ENCODE assay signal across 16 mouse cellular contexts in genomic region chr4:44404487-44404886, GRCm38 (mm10).
"Had no signal": no experiment of that assay in that cellular context is flagged by ENCODE, and none has a peak within 500 bp of the region (broad histone marks: within the 10 kb centered on the region; RNA-seq: fewer than 3 reads in every experiment).

No protein-coding gene starts in this region.

- H3K9me3 ChIP-seq: limb, embryonic 12.5 days; limb, embryonic 15.5 days; midbrain, embryonic 12.5 days; midbrain, embryonic 15.5 days had no signal

- H3K4me3 ChIP-seq: limb, embryonic 12.5 days; limb, embryonic 15.5 days; midbrain, embryonic 12.5 days; midbrain, embryonic 15.5 days had no signal

- H3K27me3 ChIP-seq: limb, embryonic 12.5 days; limb, embryonic 15.5 days; midbrain, embryonic 15.5 days had no signal

- ATAC-seq: liver, postnatal 0 days; lung, postnatal 0 days; midbrain, embryonic 15.5 days had no signal

- DNase-seq: kidney, postnatal 14 days; kidney, postnatal 4 days; left cerebral cortex, postnatal 4 days; liver, postnatal 0 days; lung, embryonic 14.5 days; thymus, adult 2 months; thymus, postnatal 14 days; thymus, postnatal 4 days had no signal

- H3K9ac ChIP-seq: limb, embryonic 12.5 days; limb, embryonic 15.5 days; liver, embryonic 14.5 days; liver, postnatal 0 days; lung, embryonic 14.5 days; midbrain, embryonic 12.5 days; midbrain, embryonic 15.5 days had no signal

- H3K4me1 ChIP-seq: limb, embryonic 12.5 days; limb, embryonic 15.5 days; midbrain, embryonic 12.5 days; midbrain, embryonic 15.5 days had no signal

- H3K4me2 ChIP-seq: limb, embryonic 12.5 days; limb, embryonic 15.5 days; liver, embryonic 11.5 days; lung, embryonic 14.5 days; midbrain, embryonic 12.5 days; midbrain, embryonic 15.5 days had no signal

- H3K27ac ChIP-seq: limb, embryonic 12.5 days; limb, embryonic 15.5 days; liver, embryonic 14.5 days; macrophage; midbrain, embryonic 12.5 days; midbrain, embryonic 15.5 days had no signal

- H3K36me3 ChIP-seq: limb, embryonic 12.5 days; limb, embryonic 15.5 days; midbrain, embryonic 12.5 days; midbrain, embryonic 15.5 days had no signal
